Mouse (Mus musculus) limb, embryonic 14.5 days (tissue): Measurements from ENCODE around the gene Eif4enif1. TPM values are rescaled to one million over a fixed set of nuclear protein-coding genes. Genes with fewer than 3 reads are reported as not detected.

Source experiments
- ATAC-seq: fragments of 200-750 bp; cut with Nextera tagmentation; 2 replicates; pipeline ENCODE4 v1.8.0; 2017; ENCODE audit warnings: low read depth, moderate number of reproducible peaks, moderate TSS enrichment; ENCODE audit not compliant: low FRiP score
- DNase-seq: peaks from one replicate; pipeline ENCODE4 v3.0.0-alpha.2; 2015; ENCODE audit warnings: low spot score
- H3K27ac ChIP-seq: fragments of 300-500 bp; sonication (generic); replicated peaks from 2 replicates; pipeline ENCODE4 v1.5.1; 2014; ENCODE audit warnings: low read depth, mild to moderate bottlenecking, low read length, moderate library complexity, mixed read lengths
- H3K27me3 ChIP-seq: fragments of 300-500 bp; sonication (generic); 2 replicates; pipeline ENCODE4 v1.6.1; 2014; ENCODE audit warnings: low read length, mixed read lengths; ENCODE audit not compliant: control insufficient read depth, insufficient read depth
- H3K36me3 ChIP-seq: fragments of 300-500 bp; sonication (generic); 2 replicates; pipeline ENCODE4 v1.6.1; 2014; ENCODE audit warnings: mild to moderate bottlenecking, low read length, moderate library complexity, mixed read lengths; ENCODE audit not compliant: control insufficient read depth, insufficient read depth
- H3K4me1 ChIP-seq: fragments of 300-500 bp; sonication (generic); 2 replicates; pipeline ENCODE4 v1.6.1; 2014; ENCODE audit warnings: antibody characterized with exemption, low read length, mixed read lengths; ENCODE audit not compliant: control insufficient read depth, insufficient read depth
- H3K4me2 ChIP-seq: fragments of 300-500 bp; sonication (generic); replicated peaks from 2 replicates; pipeline ENCODE4 v1.6.1; 2014; ENCODE audit warnings: low read depth, mild to moderate bottlenecking, low read length, moderate library complexity; ENCODE audit not compliant: severe bottlenecking
- H3K4me3 ChIP-seq: fragments of 300-500 bp; sonication (generic); replicated peaks from 2 replicates; pipeline ENCODE4 v1.5.1; 2014; ENCODE audit warnings: low read length
- H3K9ac ChIP-seq: fragments of 300-500 bp; sonication (generic); 2 replicates; pipeline ENCODE4 v1.6.1; 2014; ENCODE audit warnings: mild to moderate bottlenecking, low read depth, low read length, moderate library complexity; ENCODE audit not compliant: severe bottlenecking
- H3K9me3 ChIP-seq: fragments of 300-500 bp; sonication (generic); 2 replicates; pipeline ENCODE4 v1.6.1; 2016; ENCODE audit warnings: low read length; ENCODE audit not compliant: control insufficient read depth
- POLR2A ChIP-seq: fragments of 200-500 bp; IDR thresholded peaks from 2 replicates; pipeline ENCODE4 v1.8.0; 2012; ENCODE audit warnings: inconsistent platforms, mild to moderate bottlenecking, moderate library complexity, borderline replicate concordance; ENCODE audit not compliant: insufficient read depth, insufficient read length; ENCODE audit errors: extremely low read depth
- WGBS: fragments of 180-500 bp; shearing (Covaris S2); extraction: QIAGEN DNeasy Blood & Tissue Kit; methylation state at CpG from one replicate; pipeline ENCODE4 v1.1.7; 2014; 5-methylcytosine and 5-hydroxymethylcytosine counted together
- polyA plus RNA-seq, 2 experiments: library from polyadenylated mRNA; depleted of rRNA in 1 of 2; stranded (reverse) in 1 of 2; unstranded in 1 of 2; fragments of >200 nt; fragmentation: Nextera tagmentation in 1 of 2; extraction: Ambion mirVana in 1 of 2; gene quantifications; 2 replicates each; pipeline versions ENCODE4 v1.2.1 to v1.2.3; 2012 to 2014

Gene Eif4enif1
- polyA plus RNA-seq, 2 experiments = 55.9 to 87.8 TPM

GRCm38 (mm10) chr11:3233704-3234103, 31.5 kb downstream of the Eif4enif1 start:
- H3K9ac ChIP-seq = no peak overlapping the region
- DNase-seq (no peak), ATAC-seq (no peak)
- no peak overlapping the region for H3K27ac ChIP-seq
- WGBS = 91% methylated on average over 4 of the region's 4 CpGs
- H3K4me1 ChIP-seq = no peaks in the 10 kb centered on the region
- no peak for TF ChIP-seq POLR2A
- no peak overlapping the region for H3K4me3 ChIP-seq
- H3K4me2 ChIP-seq = no peak overlapping the region
- H3K27me3 ChIP-seq = no peaks in the 10 kb centered on the region
- peaks cover 90% of the 10 kb centered on the region for H3K36me3 ChIP-seq
- no peaks in the 10 kb centered on the region for H3K9me3 ChIP-seq

GRCm38 (mm10) chr11:3235277-3235676, 33.1 kb downstream of the Eif4enif1 start:
- Histone ChIP-seq H3K36me3 (peaks cover 86% of the 10 kb centered on the region), H3K9ac (no peak overlapping the region), H3K9me3 (no peaks in the 10 kb centered on the region), H3K4me3 (no peak overlapping the region), H3K4me2 (no peak overlapping the region), H3K27me3 (no peaks in the 10 kb centered on the region), H3K27ac (no peak overlapping the region), H3K4me1 (no peaks in the 10 kb centered on the region)
- no peak for DNase-seq
- no peak for ATAC-seq
- 95% methylated on average over 5 of the region's 5 CpGs for WGBS
- TF ChIP-seq POLR2A = no peak

DNA sequence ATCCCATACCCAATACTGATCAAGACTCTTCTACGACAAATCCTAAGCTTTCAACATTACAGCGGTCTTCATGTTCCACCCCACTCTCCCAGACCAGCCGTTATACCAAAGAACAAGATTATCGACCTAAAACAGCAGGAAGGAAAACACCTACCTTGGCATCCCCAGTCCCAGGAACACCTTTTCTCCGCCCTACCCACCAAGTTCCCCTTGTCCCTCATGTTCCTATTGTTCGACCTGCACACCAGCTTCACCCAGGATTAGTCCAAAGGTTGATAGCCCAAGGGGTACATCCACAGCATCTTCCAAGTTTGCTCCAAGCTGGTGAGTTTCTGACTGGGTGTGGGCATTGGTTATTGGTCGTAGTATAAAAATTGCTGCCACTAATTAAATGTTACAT, 40.2 kb downstream of the Eif4enif1 start:
- ATAC-seq (no peak), DNase-seq (no peak)
- Histone ChIP-seq H3K27ac (no peak overlapping the region), H3K36me3 (peaks cover 92% of the 10 kb centered on the region), H3K4me1 (no peaks in the 10 kb centered on the region), H3K4me3 (no peak overlapping the region), H3K9ac (no peak overlapping the region), H3K27me3 (no peaks in the 10 kb centered on the region), H3K4me2 (no peak overlapping the region), H3K9me3 (no peaks in the 10 kb centered on the region)
- no peak for TF ChIP-seq POLR2A
- 96% methylated on average over 7 of the region's 7 CpGs for WGBS

- Histone ChIP-seq H3K36me3 (peaks cover 91% of the 10 kb centered on the region), H3K9me3 (no peaks in the 10 kb centered on the region), H3K4me3 (no peak overlapping the region), H3K9ac (no peak overlapping the region), H3K4me1 (no peaks in the 10 kb centered on the region), H3K4me2 (no peak overlapping the region), H3K27me3 (no peaks in the 10 kb centered on the region), H3K27ac (no peak overlapping the region)
- ATAC-seq (no peak), DNase-seq (no peak)
- WGBS = 85% methylated on average over 4 of the region's 4 CpGs
- no peak for TF ChIP-seq POLR2A
Measured at GRCm38 (mm10) chr11:3243771-3244170, 41.6 kb downstream of the Eif4enif1 start.

- no peak overlapping the region for H3K4me3 ChIP-seq
- no peak overlapping the region for H3K9ac ChIP-seq
- ATAC-seq (no peak), DNase-seq (no peak)
- no peak overlapping the region for H3K4me2 ChIP-seq
- peaks cover 96% of the 10 kb centered on the region for H3K36me3 ChIP-seq
- no peaks in the 10 kb centered on the region for H3K27me3 ChIP-seq
- 91% methylated on average over 2 of the region's 2 CpGs for WGBS
- H3K27ac ChIP-seq = no peak overlapping the region
- TF ChIP-seq POLR2A = no peak
- H3K4me1 ChIP-seq = no peaks in the 10 kb centered on the region
- H3K9me3 ChIP-seq = no peaks in the 10 kb centered on the region
Measured at GRCm38 (mm10) chr11:3247387-3247786, 45.2 kb downstream of the Eif4enif1 start.

- Histone ChIP-seq H3K4me1 (no peaks in the 10 kb centered on the region), H3K4me3 (no peak overlapping the region), H3K4me2 (no peak overlapping the region), H3K9me3 (no peaks in the 10 kb centered on the region), H3K27me3 (no peaks in the 10 kb centered on the region), H3K27ac (no peak overlapping the region), H3K36me3 (peaks cover 89% of the 10 kb centered on the region), H3K9ac (no peak overlapping the region)
- DNase-seq = no peak
- ATAC-seq = no peak
- WGBS = 94% methylated on average over 1 of the region's 1 CpGs
- no peak for TF ChIP-seq POLR2A
Measured at GRCm38 (mm10) chr11:3259537-3259936, 57.3 kb downstream of the Eif4enif1 start.
